Mouse (Mus musculus) lung, adult 2 months (tissue): Measurements from ENCODE around the gene Spata48.

ENCODE experiments used
- CTCF ChIP-seq: fragments of 200-500 bp; IDR thresholded peaks from 2 replicates; pipeline ENCODE4 v1.5.1; 2011; ENCODE audit warnings: mild to moderate bottlenecking, low read length, control low read depth; ENCODE audit not compliant: insufficient read depth
- POLR2A ChIP-seq: fragments of 200-500 bp; IDR thresholded peaks from 2 replicates; pipeline ENCODE4 v1.6.1; 2011; ENCODE audit warnings: low read depth, mild to moderate bottlenecking, control low read depth, low read length, borderline replicate concordance; ENCODE audit errors: extremely low read depth

GRCm38 (mm10) chr11:11564266-11565044 is 102.6 kb downstream of the Spata48 start:
- TF ChIP-seq CTCF = no peak
- no peak for TF ChIP-seq POLR2A
